Mouse (Mus musculus) lung, adult 2 months (tissue): Measurements from ENCODE around the gene Rhog. TPM values are rescaled to one million over a fixed set of nuclear protein-coding genes. Genes with fewer than 3 reads are reported as not detected.

ENCODE experiments used
- DNase-seq: peaks from one replicate; pipeline ENCODE4 v3.0.0; 2022
- H3K4me1 ChIP-seq: fragments of 200-500 bp; 2 replicates; pipeline ENCODE4 v1.6.1; 2011; ENCODE audit warnings: low read length; ENCODE audit not compliant: control insufficient read depth, insufficient read depth
- H3K4me3 ChIP-seq: fragments of 200-500 bp; replicated peaks from 2 replicates; pipeline ENCODE3; 2011; ENCODE audit warnings: low read depth, mild to moderate bottlenecking, control low read depth, low read length; ENCODE audit errors: extremely low read depth
- CTCF ChIP-seq: fragments of 200-500 bp; IDR thresholded peaks from 2 replicates; pipeline ENCODE4 v1.5.1; 2011; ENCODE audit warnings: mild to moderate bottlenecking, low read length, control low read depth; ENCODE audit not compliant: insufficient read depth
- POLR2A ChIP-seq: fragments of 200-500 bp; IDR thresholded peaks from 2 replicates; pipeline ENCODE4 v1.6.1; 2011; ENCODE audit warnings: low read depth, mild to moderate bottlenecking, control low read depth, low read length, borderline replicate concordance; ENCODE audit errors: extremely low read depth
- WGBS: fragments of 180-500 bp; shearing (Covaris S2); methylation state at CpG from one replicate; pipeline ENCODE4 v1.1.7; 2018; 5-methylcytosine and 5-hydroxymethylcytosine counted together
- polyA plus RNA-seq: library from polyadenylated mRNA; depleted of rRNA; stranded (reverse); fragments of >200 nt; gene quantifications from 2 replicates; pipeline ENCODE4 v1.2.3, GENCODE M21; 2012

The Rhog gene
- polyA plus RNA-seq, 1 experiment, result 113 TPM

GRCm38 (mm10) chr7:102223883-102224738, 31.7 kb downstream of the Rhog start:
- TF ChIP-seq CTCF, result no peak
- TF ChIP-seq POLR2A, result no peak
- H3K4me3 ChIP-seq, result no peak overlapping the region
- peaks cover 9% of the 10 kb centered on the region for H3K4me1 ChIP-seq
- DNase-seq, result peak; percentile 37
- 52% methylated on average over 5 of the region's 5 CpGs for WGBS

- peaks cover 9% of the 10 kb centered on the region for H3K4me1 ChIP-seq
- peak; percentile 82 for DNase-seq
- peak overlapping the region; percentile 63 for H3K4me3 ChIP-seq
- TF ChIP-seq POLR2A (peak; percentile 27; the same call in 1 of the 2 replicates), CTCF (no peak)
- 2% methylated on average over 31 of the region's 31 CpGs for WGBS
These were observed 32.9 kb downstream of the Rhog start for GRCm38 (mm10) chr7:102222830-102223556.

- TF ChIP-seq CTCF (peak; percentile 55), POLR2A (no peak)
- Histone ChIP-seq H3K4me3 (no peak overlapping the region), H3K4me1 (peaks cover 9% of the 10 kb centered on the region)
- DNase-seq, result no peak
- WGBS, result 0% methylated on average over 9 of the region's 13 CpGs
These were observed 33.5 kb downstream of the Rhog start for GRCm38 (mm10) chr7:102222336-102222735.

GRCm38 (mm10) chr7:102221899-102222298, 34.0 kb downstream of the Rhog start:
- no peak for DNase-seq
- peaks cover 9% of the 10 kb centered on the region for H3K4me1 ChIP-seq
- TF ChIP-seq CTCF (no peak), POLR2A (no peak)
- no peak overlapping the region for H3K4me3 ChIP-seq
- whole genome bisulfite sequencing, result 14% methylated on average over 1 of the region's 1 CpGs

GRCm38 (mm10) chr7:102211071-102211470, 44.8 kb downstream of the Rhog start:
- TF ChIP-seq CTCF (no peak), POLR2A (no peak)
- WGBS, result 48% methylated on average over 3 of the region's 3 CpGs

GRCm38 (mm10) chr7:102209756-102210721, 45.8 kb downstream of the Rhog start, which contains the start of the genes Nup98 and Pgap2:
TSS of gene Nup98 (minus strand) at chr7:102210176.
TSS of gene Pgap2 (plus strand) at chr7:102210208.
- WGBS, result under 1% methylated on average over 86 of the region's 87 CpGs
- TF ChIP-seq CTCF, result no peak
- TF ChIP-seq POLR2A, result peak; percentile 82; the same call in 1 of the 2 replicates
- H3K4me3 ChIP-seq, result peak within 1 kb of the TSS; percentile 75
- H3K4me1 ChIP-seq, result peaks cover 4% of the 10 kb centered on the region
- peak; percentile 98 for DNase-seq

More at GRCm38 (mm10) chr7:102211071-102211470, 44.8 kb downstream of the Rhog start:
- no peak for DNase-seq
- H3K4me1 ChIP-seq, result peaks cover 7% of the 10 kb centered on the region; the same call in 1 of the 2 replicates
- H3K4me3 ChIP-seq, result peak overlapping the region; percentile 70

GRCm38 (mm10) chr7:102208806-102209363, 47.0 kb downstream of the Rhog start:
- 30% methylated on average over 4 of the region's 4 CpGs for WGBS
- Histone ChIP-seq H3K4me1 (peaks cover 6% of the 10 kb centered on the region), H3K4me3 (peak overlapping the region; percentile 10)
- no peak for TF ChIP-seq POLR2A
- no peak for TF ChIP-seq CTCF
- no peak for DNase-seq

GRCm38 (mm10) chr7:102205646-102206045, 50.2 kb downstream of the Rhog start:
- DNase-seq, result no peak
- Histone ChIP-seq H3K4me3 (no peak overlapping the region), H3K4me1 (peaks cover 12% of the 10 kb centered on the region)
- no peak for TF ChIP-seq CTCF
- TF ChIP-seq POLR2A, result no peak
- 63% methylated on average over 1 of the region's 1 CpGs for WGBS
